Mouse (Mus musculus): ENCODE data around the gene Ccdc160. TPM values are rescaled to one million over a fixed set of nuclear protein-coding genes. Genes with fewer than 3 reads are reported as not detected.
A peak's percentile ranks its signal among the peaks of the same experiment; 100 is the strongest.

The Ccdc160 gene
- total and polyA plus RNA-seq, 2 experiments from 2014 or later, result 1.7 to 5.8 TPM

- no peak overlapping the region for H3K9ac ChIP-seq (replicated peaks; ENCODE audit: low read length)
- no peaks in the 10 kb centered on the region for H3K4me1 ChIP-seq (ENCODE audit: insufficient read depth, low read length)
- no peak overlapping the region for H3K27ac ChIP-seq
- 47% methylated on average over 3 of the region's 3 CpGs for WGBS
- no peak overlapping the region for H3K4me3 ChIP-seq (ENCODE audit: low read length)
- TF ChIP-seq CTCF (IDR thresholded peaks at IDR 0.05; ENCODE audit: low read depth), result no peak
- no peaks in the 10 kb centered on the region for H3K27me3 ChIP-seq (ENCODE audit: insufficient read depth, low read length)
- DNase-seq (ENCODE audit: low spot score) (no peak), ATAC-seq (no peak)
- no peak overlapping the region for H3K4me2 ChIP-seq (ENCODE audit: low read depth, low read length)
- H3K36me3 ChIP-seq (ENCODE audit: insufficient read depth, low read length), result no peaks in the 10 kb centered on the region
- H3K9me3 ChIP-seq (ENCODE audit: low read length), result no peaks in the 10 kb centered on the region
Observed at GRCm38 (mm10) chrX:52819338-52819737, 28.3 kb downstream of the Ccdc160 start.

MicroRNAs encoded within 50 kb of the gene (microRNA counts, 519-probe panel; counts per million panel counts)
- 5,525 counts per million, percentile 90 among the panel's probes with 10 or more counts for microRNA mmu-miR-106a+mmu-miR-17
- not detected for microRNA mmu-miR-18b
- microRNA mmu-miR-363, result not detected

Small RNA genes within 50 kb of the gene (microRNA-seq; reads per million reads assigned to microRNA genes)
- gene Mir106a (63.8 to 76.2 reads per million in 2 experiments), gene Mir18b (15.3 to 17.2 reads per million in 2 experiments), gene Mir19b-2 (0.71 to 2.1 reads per million in 2 experiments), gene Mir20b (50.4 to 65.1 reads per million in 2 experiments), gene Mir363 (182 to 213 reads per million in 2 experiments), gene Mir92-2 (30.4 to 46.9 reads per million in 2 experiments)

Other genes with a start within 250 kb of the Ccdc160 start
- gene Gpc3, start 177.2 kb upstream of the Ccdc160 start, total RNA-seq (2014; rRNA removed), result 15.6 and 33.3 TPM in 2 replicates
- 82.4 and 86.1 TPM in 2 replicates for gene Gpc3, start 177.2 kb upstream of the Ccdc160 start, polyA plus RNA-seq (2015; fragmentation: Nextera tagmentation; extraction: Ambion mirVana)
- 29.7 and 32.9 TPM in 2 replicates for gene Phf6, start 121.1 kb downstream of the Ccdc160 start, total RNA-seq (2014; rRNA removed)
- gene Phf6, start 121.1 kb downstream of the Ccdc160 start, polyA plus RNA-seq (2015; fragmentation: Nextera tagmentation; extraction: Ambion mirVana), result 34.6 and 35.4 TPM in 2 replicates
- gene Hprt, start 196.9 kb downstream of the Ccdc160 start, total RNA-seq (2014; rRNA removed), result 36.5 and 37.0 TPM in 2 replicates
- gene Hprt, start 196.9 kb downstream of the Ccdc160 start, polyA plus RNA-seq (2015; fragmentation: Nextera tagmentation; extraction: Ambion mirVana), result 213 and 221 TPM in 2 replicates